Mouse (Mus musculus) lung, adult 2 months (tissue): Measurements from ENCODE around the gene Calm1.

Experiments used
- CTCF ChIP-seq: fragments of 200-500 bp; IDR thresholded peaks from 2 replicates; pipeline ENCODE4 v1.5.1; 2011; ENCODE audit warnings: mild to moderate bottlenecking, low read length, control low read depth; ENCODE audit not compliant: insufficient read depth
- POLR2A ChIP-seq: fragments of 200-500 bp; IDR thresholded peaks from 2 replicates; pipeline ENCODE4 v1.6.1; 2011; ENCODE audit warnings: low read depth, mild to moderate bottlenecking, control low read depth, low read length, borderline replicate concordance; ENCODE audit errors: extremely low read depth

- TF ChIP-seq CTCF, result no peak
- TF ChIP-seq POLR2A, result no peak
Measured at GRCm38 (mm10) chr12:100226073-100226472, 26.8 kb downstream of the Calm1 start.
